Mouse (Mus musculus) ES-Bruce4 (cell line): ENCODE measurements at regions not wholly inside any gene's neighbourhood (a gene's known extent, or its start where the extent isn't known, plus 50 kb on each side); places are given as distances from the start of the nearest gene placed in this dataset.

ENCODE experiments used
- CTCF ChIP-seq: IDR thresholded peaks from one replicate; pipeline ENCODE4 v1.8.1; 2011; ENCODE audit warnings: low read depth, low read length
- EP300 ChIP-seq: IDR thresholded peaks from 2 replicates; pipeline ENCODE4 v1.6.1; 2011; ENCODE audit warnings: low read depth, low read length; ENCODE audit not compliant: insufficient read depth

DNA sequence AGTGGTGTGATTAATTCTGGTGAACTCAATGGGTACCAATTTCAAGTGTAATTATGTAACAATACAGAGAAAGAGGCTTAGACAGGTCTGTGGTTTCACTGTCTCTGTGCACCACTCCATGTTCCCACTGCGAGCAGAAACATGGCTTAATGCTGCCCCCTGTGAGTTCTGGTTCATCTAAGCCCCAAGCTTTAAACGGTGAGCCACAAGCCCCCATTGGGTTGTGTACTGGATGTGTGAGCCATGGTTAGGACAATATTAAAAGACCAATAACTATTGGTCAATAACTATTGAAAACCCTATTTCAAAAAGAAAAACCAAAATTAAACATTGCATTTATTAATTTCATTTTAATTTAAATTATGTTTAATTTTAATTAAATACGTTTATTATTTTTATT is 238.0 kb downstream of the Fam49a start:
- TF ChIP-seq EP300: no peak
- no peak for TF ChIP-seq CTCF
